Mouse (Mus musculus): ENCODE results near the gene Nfya. TPM values are rescaled to one million over a fixed set of nuclear protein-coding genes. Genes with fewer than 3 reads are reported as not detected.

Nfya gene
- total RNA-seq, 1 experiment = 23.3 TPM

DNA sequence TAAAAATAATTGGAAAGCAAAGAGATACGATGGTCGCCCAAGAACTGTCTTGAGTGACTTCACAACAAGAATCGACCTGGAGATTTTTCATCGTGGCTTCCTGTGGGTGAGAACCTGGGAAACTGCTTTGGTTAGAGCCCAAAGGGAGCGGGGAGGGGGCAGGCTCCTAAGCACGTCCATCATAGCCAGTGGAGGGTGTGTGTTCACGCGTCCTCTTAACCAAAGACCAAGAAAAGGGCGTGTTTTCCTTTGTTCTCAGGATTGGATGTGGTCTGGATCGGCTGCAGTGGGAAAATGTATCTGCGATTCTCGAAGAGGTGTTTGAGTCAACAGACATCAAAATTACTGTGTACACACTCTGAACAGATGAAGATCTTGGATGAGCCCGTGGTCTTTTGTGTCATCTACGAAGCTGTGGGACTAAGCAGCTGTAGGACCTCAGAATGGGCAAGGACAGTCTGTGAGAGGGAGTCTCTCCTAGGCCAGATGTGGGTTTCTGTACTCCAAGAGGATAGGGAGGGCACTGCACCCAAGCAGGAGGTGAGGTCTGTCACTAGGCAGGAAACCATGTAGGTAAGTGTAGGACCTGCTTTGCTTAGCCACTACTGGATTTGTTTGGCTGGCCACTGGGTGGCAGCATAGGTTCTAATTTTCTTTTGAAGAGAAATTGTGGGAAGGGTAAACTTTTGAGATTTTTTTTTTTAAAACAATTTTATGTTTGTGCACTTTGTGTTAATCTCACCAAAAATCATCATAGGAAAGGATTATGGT, 6.9 kb upstream of the Nfya start:
- Histone ChIP-seq H3K4me3 (ENCODE audit: insufficient read depth in 1 of 2, low read depth in 1 of 2, low read length in 2 of 2, poor library complexity in 1 of 2, severe bottlenecking in 1 of 2) (no peak overlapping the region), H3K4me1 (ENCODE audit: control insufficient read depth in 2 of 2, insufficient read depth in 2 of 2, low read length in 2 of 2, poor library complexity in 1 of 2) (no peaks in the 10 kb centered on the region), H3K27ac (ENCODE audit: insufficient read depth, low read depth, low read length, poor library complexity, severe bottlenecking) (no peak overlapping the region), H3K9me3 (ENCODE audit: control insufficient read depth, insufficient read depth, low read depth, low read length) (no peaks in the 10 kb centered on the region), H3K9ac (ENCODE audit: insufficient read depth, low read depth, low read length, poor library complexity, severe bottlenecking) (no peak overlapping the region), H3K36me3 (ENCODE audit: control insufficient read depth, insufficient read depth, low read length, poor library complexity, severe bottlenecking) (peaks cover 39% of the 10 kb centered on the region)
- DNase-seq (ENCODE audit: low read depth, low spot score) = no peak
- in situ Hi-C loops (cut with MboI; ENCODE audit: low sequenced_read_pairs in 2 of 2, unreplicated experiment in 2 of 2) = no loop called here
- TF ChIP-seq CHD2 (IDR thresholded peaks at IDR 0.05; ENCODE audit: low read depth, low read length) (no peak), MAFK (IDR thresholded peaks at IDR 0.05; ENCODE audit: insufficient read depth, low read depth, low read length) (no peak), ZC3H11A (IDR thresholded peaks at IDR 0.05; ENCODE audit: borderline replicate concordance, low read depth, low read length) (peak; percentile 36; the same call in 1 of the 2 replicates), HCFC1 (IDR thresholded peaks at IDR 0.05; ENCODE audit: borderline replicate concordance, insufficient read depth, low read length) (no peak), ZNF384 (IDR thresholded peaks at IDR 0.05; ENCODE audit: low read depth, low read length) (0 out of 2 replicates have a peak, but pooled peaks have one; percentile 6)

DNA sequence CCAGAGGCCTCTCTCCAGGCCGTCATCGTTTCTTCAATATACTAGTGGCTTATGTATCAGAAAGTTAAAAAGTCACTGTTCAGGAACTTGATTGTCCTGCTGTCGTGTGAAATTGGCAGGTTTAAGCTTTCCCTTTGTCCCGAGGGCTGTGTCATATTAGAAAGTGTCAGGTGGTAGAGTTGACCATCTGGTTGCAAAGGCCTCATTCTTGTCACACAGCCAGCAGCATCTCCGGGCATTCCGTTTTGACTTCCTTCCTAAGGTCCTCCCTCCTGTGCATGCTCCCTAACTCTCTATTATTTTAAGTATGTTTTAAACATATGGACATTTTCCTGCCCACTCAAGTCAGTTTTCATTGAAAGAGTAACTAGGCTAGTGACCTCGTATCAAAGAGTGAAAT, 6.3 kb upstream of the Nfya start:
- in situ Hi-C loops (cut with MboI; ENCODE audit: low sequenced_read_pairs in 2 of 2, unreplicated experiment in 2 of 2) = no loop called here
- H3K9ac ChIP-seq (ENCODE audit: insufficient read depth, low read depth, low read length, poor library complexity, severe bottlenecking) = no peak overlapping the region
- H3K4me1 ChIP-seq (ENCODE audit: control insufficient read depth in 2 of 2, insufficient read depth in 2 of 2, low read length in 2 of 2, poor library complexity in 1 of 2) = no peaks in the 10 kb centered on the region; a peak in 2 of 4 replicates
- TF ChIP-seq HCFC1 (IDR thresholded peaks at IDR 0.05; ENCODE audit: borderline replicate concordance, insufficient read depth, low read length) (no peak), MAFK (IDR thresholded peaks at IDR 0.05; ENCODE audit: insufficient read depth, low read depth, low read length) (no peak), ZC3H11A (IDR thresholded peaks at IDR 0.05; ENCODE audit: borderline replicate concordance, low read depth, low read length) (no peak), ZNF384 (IDR thresholded peaks at IDR 0.05; ENCODE audit: low read depth, low read length) (no peak), CHD2 (IDR thresholded peaks at IDR 0.05; ENCODE audit: low read depth, low read length) (no peak)
- no peak overlapping the region for H3K27ac ChIP-seq (ENCODE audit: insufficient read depth, low read depth, low read length, poor library complexity, severe bottlenecking)
- DNase-seq (ENCODE audit: low read depth, low spot score) = no peak
- no peak overlapping the region for H3K4me3 ChIP-seq (ENCODE audit: insufficient read depth in 1 of 2, low read depth in 1 of 2, low read length in 2 of 2, poor library complexity in 1 of 2, severe bottlenecking in 1 of 2)
- H3K36me3 ChIP-seq (ENCODE audit: control insufficient read depth, insufficient read depth, low read length, poor library complexity, severe bottlenecking) = peaks cover 40% of the 10 kb centered on the region
- no peaks in the 10 kb centered on the region for H3K9me3 ChIP-seq (ENCODE audit: control insufficient read depth, insufficient read depth, low read depth, low read length)

- TF ChIP-seq HCFC1 (IDR thresholded peaks at IDR 0.05; ENCODE audit: borderline replicate concordance, insufficient read depth, low read length) (no peak), MAFK (IDR thresholded peaks at IDR 0.05; ENCODE audit: insufficient read depth, low read depth, low read length) (no peak), ZC3H11A (IDR thresholded peaks at IDR 0.05; ENCODE audit: borderline replicate concordance, low read depth, low read length) (no peak), CHD2 (IDR thresholded peaks at IDR 0.05; ENCODE audit: low read depth, low read length) (no peak), ZNF384 (IDR thresholded peaks at IDR 0.05; ENCODE audit: low read depth, low read length) (no peak)
- Histone ChIP-seq H3K36me3 (ENCODE audit: control insufficient read depth, insufficient read depth, low read length, poor library complexity, severe bottlenecking) (peaks cover 22% of the 10 kb centered on the region), H3K4me3 (ENCODE audit: insufficient read depth in 1 of 2, low read depth in 1 of 2, low read length in 2 of 2, poor library complexity in 1 of 2, severe bottlenecking in 1 of 2) (peak overlapping the region; percentile 94; a peak in 3 of 4 replicates), H3K27ac (ENCODE audit: insufficient read depth, low read depth, low read length, poor library complexity, severe bottlenecking) (no peak overlapping the region), H3K4me1 (ENCODE audit: control insufficient read depth in 2 of 2, insufficient read depth in 2 of 2, low read length in 2 of 2, poor library complexity in 1 of 2) (peaks cover 0 to 4% of the 10 kb centered on the region in 2 experiments; a peak in 3 of 4 replicates), H3K9me3 (ENCODE audit: control insufficient read depth, insufficient read depth, low read depth, low read length) (no peaks in the 10 kb centered on the region), H3K9ac (ENCODE audit: insufficient read depth, low read depth, low read length, poor library complexity, severe bottlenecking) (peak overlapping the region; percentile 4; the same call in 1 of the 2 replicates)
- DNase-seq (ENCODE audit: low read depth, low spot score) = no peak
- in situ Hi-C loops (cut with MboI; ENCODE audit: low sequenced_read_pairs in 2 of 2, unreplicated experiment in 2 of 2) = no loop called here
Observed at GRCm38 (mm10) chr17:48411241-48411640, 1.5 kb upstream of the Nfya start.

- no peak for DNase-seq (ENCODE audit: low read depth, low spot score)
- peak overlapping the region; percentile 98 for H3K27ac ChIP-seq (ENCODE audit: insufficient read depth, low read depth, low read length, poor library complexity, severe bottlenecking)
- H3K4me3 ChIP-seq (ENCODE audit: insufficient read depth in 1 of 2, low read depth in 1 of 2, low read length in 2 of 2, poor library complexity in 1 of 2, severe bottlenecking in 1 of 2) = peak overlapping the region; percentile 94
- H3K36me3 ChIP-seq (ENCODE audit: control insufficient read depth, insufficient read depth, low read length, poor library complexity, severe bottlenecking) = peaks cover 20% of the 10 kb centered on the region
- no peak for TF ChIP-seq ZC3H11A (IDR thresholded peaks at IDR 0.05; ENCODE audit: borderline replicate concordance, low read depth, low read length)
- TF ChIP-seq MAFK (IDR thresholded peaks at IDR 0.05; ENCODE audit: insufficient read depth, low read depth, low read length) = no peak
- TF ChIP-seq HCFC1 (IDR thresholded peaks at IDR 0.05; ENCODE audit: borderline replicate concordance, insufficient read depth, low read length) = no peak
- TF ChIP-seq ZNF384 (IDR thresholded peaks at IDR 0.05; ENCODE audit: low read depth, low read length) = no peak
- TF ChIP-seq CHD2 (IDR thresholded peaks at IDR 0.05; ENCODE audit: low read depth, low read length) = no peak
- in situ Hi-C loops (cut with MboI; ENCODE audit: low sequenced_read_pairs in 2 of 2, unreplicated experiment in 2 of 2) = no loop called here
- peak overlapping the region; percentile 100 for H3K9ac ChIP-seq (ENCODE audit: insufficient read depth, low read depth, low read length, poor library complexity, severe bottlenecking)
- peaks cover 0 to 4% of the 10 kb centered on the region in 2 experiments; a peak in 3 of 4 replicates for H3K4me1 ChIP-seq (ENCODE audit: control insufficient read depth in 2 of 2, insufficient read depth in 2 of 2, low read length in 2 of 2, poor library complexity in 1 of 2)
- no peaks in the 10 kb centered on the region for H3K9me3 ChIP-seq (ENCODE audit: control insufficient read depth, insufficient read depth, low read depth, low read length)
Observed at GRCm38 (mm10) chr17:48410299-48410785, 636 bp upstream of the Nfya start.

Measured in ES-E14 (cell line).